Mouse (Mus musculus) CH12.LX (cell line): ENCODE measurements around the gene Chfr. TPM values are rescaled to one million over a fixed set of nuclear protein-coding genes. Genes with fewer than 3 reads are reported as not detected.

ENCODE experiments used
- DNase-seq: peaks from one replicate; pipeline ENCODE4 v3.0.0-alpha.2; 2013; ENCODE audit errors: extremely low read depth
- H3K27ac ChIP-seq: 2 replicates; pipeline ENCODE4 v1.5.1; 2012; ENCODE audit warnings: low read depth, mild to moderate bottlenecking, control low read depth, moderate library complexity; ENCODE audit not compliant: insufficient read depth
- H3K27me3 ChIP-seq: replicated peaks from 2 replicates; pipeline ENCODE3; 2012; ENCODE audit warnings: inconsistent platforms
- H3K36me3 ChIP-seq, 2 experiments: replicated peaks in 1 of 2; 2 replicates each; pipeline versions ENCODE3 to v1.6.1; 2012; ENCODE audit warnings: inconsistent platforms in 1 of 2, low read length in 1 of 2, mild to moderate bottlenecking in 1 of 2, mixed read lengths in 1 of 2, moderate library complexity in 1 of 2; ENCODE audit not compliant: control insufficient read depth in 1 of 2, insufficient read depth in 1 of 2
- H3K4me1 ChIP-seq, 2 experiments: 2 replicates each; pipeline ENCODE4 v1.6.1; 2012; ENCODE audit warnings: inconsistent platforms in 1 of 2, moderate library complexity in 1 of 2; ENCODE audit not compliant: insufficient read depth in 2 of 2, control insufficient read depth in 1 of 2
- H3K4me2 ChIP-seq: 2 replicates; pipeline ENCODE4 v1.6.1; 2012; ENCODE audit warnings: low read depth, mild to moderate bottlenecking, control low read depth; ENCODE audit not compliant: poor library complexity, insufficient read depth, severe bottlenecking
- H3K4me3 ChIP-seq, 3 experiments: fragments of 150-350 bp in 1 of 3; sonication (generic) in 1 of 3; replicated peaks in 1 of 3; 2 replicates each; pipeline versions ENCODE3 to v1.5.1; 2011 to 2012; ENCODE audit warnings: low read depth in 2 of 3, low read length in 2 of 3, mild to moderate bottlenecking in 2 of 3, moderate library complexity in 2 of 3, control low read depth in 1 of 3, improper control_type of control experiment in 1 of 3, inconsistent platforms in 1 of 3, mixed read lengths in 1 of 3; ENCODE audit not compliant: poor library complexity in 1 of 3
- H3K79me2 ChIP-seq: replicated peaks from 2 replicates; pipeline ENCODE4 v1.6.1; 2012; ENCODE audit warnings: mild to moderate bottlenecking, moderate library complexity; ENCODE audit not compliant: control insufficient read depth, poor library complexity, insufficient read depth, severe bottlenecking; ENCODE audit errors: extremely low read depth
- H3K9ac ChIP-seq: 2 replicates; pipeline ENCODE4 v1.6.1; 2012; ENCODE audit warnings: low read depth, mild to moderate bottlenecking, control low read depth, moderate library complexity; ENCODE audit not compliant: insufficient read depth
- H3K9me3 ChIP-seq: replicated peaks from 2 replicates; pipeline ENCODE3; 2012; ENCODE audit warnings: low read length, inconsistent platforms, mixed read lengths
- ELF1 ChIP-seq: IDR thresholded peaks from 2 replicates; pipeline ENCODE4 v1.6.1; 2014; ENCODE audit warnings: low read depth, mild to moderate bottlenecking, inconsistent platforms, low read length, improper control_type of control experiment
- EP300 ChIP-seq: IDR thresholded peaks from 2 replicates; pipeline ENCODE4 v1.6.1; 2011; ENCODE audit warnings: low read length, improper control_type of control experiment
- HCFC1 ChIP-seq: IDR thresholded peaks from 2 replicates; pipeline ENCODE4 v1.6.1; 2012; ENCODE audit warnings: low read depth, mild to moderate bottlenecking, inconsistent platforms, low read length, improper control_type of control experiment
- MAX ChIP-seq: IDR thresholded peaks from 2 replicates; pipeline ENCODE4 v1.6.1; 2011; ENCODE audit warnings: low read length, improper control_type of control experiment
- MXI1 ChIP-seq: IDR thresholded peaks from 2 replicates; pipeline ENCODE4 v1.6.1; 2011; ENCODE audit warnings: mild to moderate bottlenecking, low read depth, low read length, improper control_type of control experiment
- PAX5 ChIP-seq: IDR thresholded peaks from 2 replicates; pipeline ENCODE4 v1.6.1; 2012; ENCODE audit warnings: low read length, inconsistent platforms, mixed read lengths
- POLR2A ChIP-seq: IDR thresholded peaks from 2 replicates; pipeline ENCODE4 v1.6.1; 2011; ENCODE audit warnings: low read depth, mild to moderate bottlenecking, improper control_type of control experiment, low read length
- SIN3A ChIP-seq: IDR thresholded peaks from 2 replicates; pipeline ENCODE4 v1.6.1; 2012; ENCODE audit warnings: low read length, improper control_type of control experiment, inconsistent platforms
- TCF12 ChIP-seq: IDR thresholded peaks from 2 replicates; pipeline ENCODE4 v1.6.1; 2014; ENCODE audit warnings: low read depth, mild to moderate bottlenecking, inconsistent platforms, low read length, improper control_type of control experiment
- USF1 ChIP-seq: IDR thresholded peaks from 2 replicates; pipeline ENCODE4 v1.6.1; 2014; ENCODE audit warnings: low read depth, mild to moderate bottlenecking, inconsistent platforms, low read length, improper control_type of control experiment
- USF2 ChIP-seq: conservative IDR thresholded peaks from 2 replicates; pipeline ENCODE4 v1.6.1; 2011; ENCODE audit warnings: low read depth, low read length, improper control_type of control experiment
- ZKSCAN1 ChIP-seq: IDR thresholded peaks from 2 replicates; pipeline ENCODE4 v1.6.1; 2012; ENCODE audit warnings: low read depth, inconsistent platforms, low read length, improper control_type of control experiment, borderline replicate concordance
- ZNF384 ChIP-seq: IDR thresholded peaks from 2 replicates; pipeline ENCODE4 v1.6.1; 2012; ENCODE audit warnings: low read depth, low read length, improper control_type of control experiment, inconsistent platforms
- dilution Hi-C: fragments of 300-500 bp; cut with MboI; formaldehyde crosslinking; loops from 2 replicates; pipeline ENCODE4 v1.14.3; 2020; ENCODE audit warnings: low sequenced_read_pairs; ENCODE audit not compliant: extremely low pct_unique_long_range_greater_than_20kb, extremely low pct_ligation_motif_present
- in situ Hi-C: fragments of 300-500 bp; cut with MboI; formaldehyde crosslinking; loops from 3 replicates; pipeline ENCODE4 v1.14.3; 2019; ENCODE audit warnings: low sequenced_read_pairs, low pct_ligation_motif_present, low pct_unique_long_range_greater_than_20kb, mixed read lengths
- polyA plus RNA-seq: library from polyadenylated mRNA; unstranded; fragments of >175 nt; gene quantifications from 2 replicates; pipeline ENCODE4 v1.2.1, GENCODE M21; 2012; ENCODE audit warnings: low read depth; ENCODE audit not compliant: insufficient read length
- total RNA-seq, 2 experiments: library from RNA; depleted of rRNA; stranded (reverse); fragments of 300-350 nt in 1 of 2; fragments of >200 nt in 1 of 2; gene quantifications; 2 replicates each; pipeline ENCODE4 v1.2.3; 2012 to 2014

Gene Chfr
- total and polyA plus RNA-seq, 3 experiments: 23.9 to 40.8 (median 38.5) TPM

DNA sequence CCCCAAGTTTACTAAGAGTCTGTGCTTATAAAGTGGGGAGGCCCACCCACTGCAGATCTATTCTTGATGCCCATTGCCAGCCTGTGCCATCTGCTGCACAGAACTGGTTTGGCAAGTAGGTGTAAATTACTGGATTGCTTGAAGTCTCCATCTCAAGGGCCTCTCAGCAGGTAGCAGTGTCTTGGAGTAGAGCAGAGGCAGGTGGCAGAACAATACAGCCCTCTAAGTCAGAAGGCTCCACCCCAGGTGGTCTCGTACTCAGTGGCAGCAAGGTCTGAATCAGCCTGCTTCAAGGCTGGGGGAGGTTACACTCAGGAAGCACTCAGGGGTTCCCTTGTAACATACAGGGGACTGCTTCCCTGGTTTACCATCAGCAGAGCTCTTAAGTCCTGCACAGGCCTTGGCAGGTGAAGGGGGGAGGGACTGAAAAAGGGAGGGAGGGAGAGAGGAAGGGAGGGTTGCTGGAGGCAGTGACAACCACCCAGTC lies 36.6 kb upstream of the Chfr start:
- TF ChIP-seq PAX5 (no peak), ELF1 (no peak), HCFC1 (no peak), POLR2A (no peak)
- Histone ChIP-seq H3K9ac (no peak overlapping the region), H3K36me3 (peaks cover 20 to 25% of the 10 kb centered on the region in 2 experiments), H3K27ac (no peak overlapping the region), H3K4me2 (no peak overlapping the region), H3K4me3 (no peak overlapping the region), H3K9me3 (peaks cover 10% of the 10 kb centered on the region), H3K79me2 (no peaks in the 10 kb centered on the region), H3K4me1 (peaks cover 7 to 11% of the 10 kb centered on the region in 2 experiments; a peak in 3 of 4 replicates), H3K27me3 (no peaks in the 10 kb centered on the region)
- DNase-seq: no peak
- in situ Hi-C loops: no loop called here
- dilution Hi-C loops: no loop called here

DNA sequence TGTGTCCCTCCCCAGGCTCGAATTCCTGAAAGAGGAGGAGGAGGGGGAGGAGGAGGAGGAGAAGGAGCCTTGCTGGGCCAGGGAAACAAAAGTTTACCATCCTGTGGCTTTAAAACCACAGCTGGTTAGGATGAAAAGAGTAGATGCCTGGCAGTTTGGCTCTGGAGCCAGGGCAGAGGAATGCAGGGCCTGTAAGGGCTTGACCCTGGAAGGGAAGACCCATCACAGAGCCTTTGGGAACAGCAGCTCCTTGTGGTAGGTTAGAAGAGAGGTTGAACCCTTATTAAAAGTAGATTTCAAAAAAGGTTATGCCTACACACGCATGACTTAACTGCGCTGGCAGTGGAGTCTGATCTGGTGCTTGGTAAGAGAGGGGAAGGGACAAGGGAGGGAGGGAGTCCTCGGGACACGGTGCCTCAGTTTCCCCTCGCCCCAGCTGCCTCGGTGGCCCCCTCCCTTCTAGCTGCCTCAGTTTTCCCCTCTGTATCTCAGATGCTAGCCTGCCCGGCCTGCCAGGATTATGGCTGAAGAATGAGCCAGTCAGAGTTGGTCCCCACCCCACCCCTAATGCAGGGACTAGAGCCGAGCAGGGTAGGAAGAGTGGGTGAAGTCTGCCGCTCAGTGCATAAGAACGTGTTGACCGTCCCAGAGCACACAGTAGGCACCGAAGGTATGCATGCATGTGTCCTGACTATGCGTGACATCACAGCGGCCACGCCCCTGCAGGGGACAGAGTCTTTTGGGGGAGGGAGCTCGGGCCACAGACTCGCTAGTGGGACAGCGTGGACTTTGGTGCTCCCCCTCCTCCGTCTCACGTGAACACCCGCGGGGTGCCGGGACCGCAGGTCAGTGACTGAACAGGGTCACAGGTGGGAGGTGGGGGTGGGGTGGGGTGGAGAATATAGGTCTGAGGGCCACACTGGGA lies 35.7 kb upstream of the Chfr start, which contains the start of gene Plcxd1:
Gene Plcxd1, plus strand, starts transcription at position 314 of the 925 bp plus-strand sequence.
- Histone ChIP-seq H3K27ac (no peak within 1 kb of the TSS), H3K9ac (no peak within 1 kb of the TSS), H3K27me3 (no peaks in the 10 kb centered on the region), H3K4me1 (peaks cover 7 to 10% of the 10 kb centered on the region in 2 experiments; a peak in 3 of 4 replicates), H3K4me3 (no peak within 1 kb of the TSS), H3K79me2 (no peaks in the 10 kb centered on the region)
- dilution Hi-C loops (no loop called here), in situ Hi-C loops (no loop called here)
- DNase-seq: no peak
- no peak for TF ChIP-seq HCFC1
- no peak for TF ChIP-seq ZNF384
- TF ChIP-seq ZKSCAN1: no peak
- TF ChIP-seq MAX: no peak
- TF ChIP-seq EP300: no peak
- TF ChIP-seq, all 38 proteins: peak for 0
- no peak within 1 kb of the TSS for H3K4me2 ChIP-seq
- peaks cover 29 to 34% of the 10 kb centered on the region in 2 experiments for H3K36me3 ChIP-seq
- peaks cover 10% of the 10 kb centered on the region for H3K9me3 ChIP-seq

DNA sequence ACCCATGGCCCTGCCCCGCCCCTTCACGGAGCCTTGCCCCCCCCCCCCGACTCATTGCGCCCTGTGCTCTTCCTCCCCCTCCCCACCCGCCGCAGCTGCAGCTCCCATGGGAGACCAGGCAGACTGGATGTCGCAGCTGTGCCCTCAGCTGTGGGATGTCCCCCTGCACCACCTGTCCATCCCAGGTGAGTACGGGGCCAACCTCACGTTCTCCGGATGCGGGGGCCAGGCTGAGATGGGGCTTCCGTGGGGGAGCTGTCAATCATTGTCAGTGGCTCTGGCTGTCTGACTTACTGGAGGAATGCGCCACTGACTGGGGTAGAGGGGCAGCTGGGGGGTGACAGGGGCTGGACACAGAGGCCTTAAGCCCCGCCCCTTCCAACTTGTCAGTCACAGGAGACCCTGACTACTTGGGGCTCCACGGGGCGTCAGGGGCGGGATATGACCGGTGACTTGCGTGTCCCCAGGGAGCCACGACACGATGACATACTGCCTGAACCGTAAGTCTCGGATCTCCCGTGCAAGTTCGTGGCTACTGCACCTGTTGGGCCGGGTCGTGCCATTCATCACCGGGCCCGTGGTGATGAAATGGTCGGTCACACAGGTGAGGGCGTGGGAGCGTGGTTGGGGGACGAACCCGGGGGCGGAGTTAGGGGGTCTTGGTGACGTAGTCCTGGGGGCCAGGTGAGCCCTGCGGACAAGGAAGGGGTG lies 34.6 kb upstream of the Chfr start:
- TF ChIP-seq USF1 (no peak), SIN3A (no peak), USF2 (no peak), TCF12 (0 out of 2 replicates have a peak, but pooled peaks have one; percentile 19), HCFC1 (no peak), PAX5 (no peak), MXI1 (no peak)
- no peak overlapping the region for H3K4me2 ChIP-seq
- no peaks in the 10 kb centered on the region for H3K27me3 ChIP-seq
- in situ Hi-C loops: no loop called here
- H3K4me1 ChIP-seq: peaks cover 14 to 17% of the 10 kb centered on the region in 2 experiments
- no peak overlapping the region for H3K27ac ChIP-seq
- peaks cover 5% of the 10 kb centered on the region; the same call in 1 of the 2 replicates for H3K79me2 ChIP-seq
- peaks cover 10% of the 10 kb centered on the region for H3K9me3 ChIP-seq
- dilution Hi-C loops: no loop called here
- H3K9ac ChIP-seq: no peak overlapping the region
- no peak for DNase-seq
- peaks cover 40 to 46% of the 10 kb centered on the region in 2 experiments for H3K36me3 ChIP-seq
- no peak overlapping the region for H3K4me3 ChIP-seq
